In genomic region chr4:155360856-155361255, GRCm38 (mm10) we compare ENCODE assay signal across 8 mouse cellular contexts. TPM values are rescaled to one million over a fixed set of nuclear protein-coding genes. Genes with fewer than 3 reads are reported as not detected.
DNase-seq lines count a peak whose midpoint lies in the region; ATAC-seq and TF ChIP-seq lines count a peak whose summit lies in the region.

No protein-coding gene starts in this region.

- TF ChIP-seq CTCF in lung, adult 2 months (IDR thresholded peaks at IDR 0.05; ENCODE audit: insufficient read depth, low read length): no peak
- no peak for TF ChIP-seq CTCF in midbrain, postnatal 0 days (IDR thresholded peaks at IDR 0.05)

- peak overlapping the region; percentile 58 for H3K4me2 ChIP-seq in embryonic facial prominence, embryonic 14.5 days (ENCODE audit: low read depth, low read length)
- H3K4me2 ChIP-seq in midbrain, postnatal 0 days (ENCODE audit: low read depth, low read length, poor library complexity, severe bottlenecking): peak overlapping the region; percentile 59

- DNase-seq in lung, adult 2 months: no peak
- DNase-seq in lung, postnatal 14 days: no peak
- no peak for DNase-seq in embryonic facial prominence, embryonic 14.5 days (ENCODE audit: low spot score)
- DNase-seq in kidney, postnatal 14 days: peak; percentile 56
- no peak for DNase-seq in midbrain, postnatal 0 days (ENCODE audit: low spot score)
- no peak for DNase-seq in adipocyte (ENCODE audit: low spot score)
- DNase-seq in spleen, adult 12 weeks (ENCODE audit: low spot score): no peak
- no peak for DNase-seq in left cerebral cortex, adult 18-20 months (ENCODE audit: low spot score in 2 of 2)

- no peaks in the 10 kb centered on the region for H3K9me3 ChIP-seq in embryonic facial prominence, embryonic 14.5 days (ENCODE audit: control insufficient read depth, low read length)
- H3K9me3 ChIP-seq in midbrain, postnatal 0 days (ENCODE audit: low read length): no peaks in the 10 kb centered on the region

- H3K36me3 ChIP-seq in embryonic facial prominence, embryonic 14.5 days (ENCODE audit: control insufficient read depth, insufficient read depth, low read length): no peaks in the 10 kb centered on the region
- H3K36me3 ChIP-seq in midbrain, postnatal 0 days (ENCODE audit: insufficient read depth, low read length): no peaks in the 10 kb centered on the region

- TF ChIP-seq POLR2A in lung, adult 2 months (IDR thresholded peaks at IDR 0.05; ENCODE audit: borderline replicate concordance, extremely low read depth, low read depth, low read length): no peak

- H3K9ac ChIP-seq in embryonic facial prominence, embryonic 14.5 days (ENCODE audit: low read depth, low read length): no peak overlapping the region; the same call in 1 of the 2 replicates
- H3K9ac ChIP-seq in midbrain, postnatal 0 days (replicated peaks; ENCODE audit: low read length, poor library complexity, severe bottlenecking): no peak overlapping the region

- H3K27ac ChIP-seq in embryonic facial prominence, embryonic 14.5 days (replicated peaks; ENCODE audit: low read depth, low read length): no peak overlapping the region
- no peak overlapping the region for H3K27ac ChIP-seq in midbrain, postnatal 0 days (ENCODE audit: low read depth, low read length)

- peaks cover 67% of the 10 kb centered on the region for H3K27me3 ChIP-seq in embryonic facial prominence, embryonic 14.5 days (replicated peaks; ENCODE audit: control insufficient read depth, insufficient read depth, low read length)
- H3K27me3 ChIP-seq in midbrain, postnatal 0 days (ENCODE audit: insufficient read depth, low read length): peaks cover 48% of the 10 kb centered on the region

- whole genome bisulfite sequencing in lung, adult 2 months: 3% methylated on average over 42 of the region's 42 CpGs
- WGBS in embryonic facial prominence, embryonic 14.5 days: 1% methylated on average over 22 of the region's 42 CpGs
- whole genome bisulfite sequencing in midbrain, postnatal 0 days: under 1% methylated on average over 26 of the region's 42 CpGs

- no peaks in the 10 kb centered on the region for H3K4me1 ChIP-seq in lung, adult 2 months (ENCODE audit: control insufficient read depth, insufficient read depth, low read length)
- no peaks in the 10 kb centered on the region for H3K4me1 ChIP-seq in embryonic facial prominence, embryonic 14.5 days (ENCODE audit: control insufficient read depth, insufficient read depth, low read length)
- H3K4me1 ChIP-seq in midbrain, postnatal 0 days (ENCODE audit: insufficient read depth, low read length): no peaks in the 10 kb centered on the region; the same call in 1 of the 2 replicates

- ATAC-seq in embryonic facial prominence, embryonic 14.5 days (ENCODE audit: low read depth): peak; percentile 28
- no peak; the same call in 1 of the 2 replicates for ATAC-seq in midbrain, postnatal 0 days (ENCODE audit: low FRiP score)

- peak overlapping the region; percentile 62 for H3K4me3 ChIP-seq in lung, adult 2 months (replicated peaks; ENCODE audit: extremely low read depth, low read depth, low read length)
- peak overlapping the region; percentile 46 for H3K4me3 ChIP-seq in embryonic facial prominence, embryonic 14.5 days (ENCODE audit: low read depth, low read length)
- peak overlapping the region; percentile 41 for H3K4me3 ChIP-seq in midbrain, postnatal 0 days (ENCODE audit: low read depth, low read length)

RNA-seq across cellular contexts. Expression of gene Prkcz, which starts 0.3 kb away (rescaled TPM):
- 33.1 and 38.1 TPM in 2 replicates for polyA plus RNA-seq in lung, adult 2 months (2012; rRNA removed)
- 9.8 and 10.2 TPM in 2 replicates for polyA plus RNA-seq in embryonic facial prominence, embryonic 14.5 days (2014; fragmentation: Nextera tagmentation; extraction: Ambion mirVana)
- 103 and 104 TPM in 2 replicates for total RNA-seq in midbrain, postnatal 0 days (2014; rRNA removed)
- polyA plus RNA-seq in midbrain, postnatal 0 days (2015; fragmentation: Nextera tagmentation; extraction: Ambion mirVana): 104 and 106 TPM in 2 replicates
- total RNA-seq in left cerebral cortex, adult 18-20 months (2021): 100 to 1,000 TPM; 216 to 223 TPM

RNA-seq across cellular contexts. Expression of gene Gabrd, which starts 37.1 kb away (rescaled TPM):
- polyA plus RNA-seq in lung, adult 2 months (2012; rRNA removed): 0.52 and 1.4 TPM in 2 replicates
- not detected in 2 replicates for polyA plus RNA-seq in embryonic facial prominence, embryonic 14.5 days (2014; fragmentation: Nextera tagmentation; extraction: Ambion mirVana)
- 0.11 and 0.52 TPM in 2 replicates for total RNA-seq in midbrain, postnatal 0 days (2014; rRNA removed)
- polyA plus RNA-seq in midbrain, postnatal 0 days (2015; fragmentation: Nextera tagmentation; extraction: Ambion mirVana): 0.36 and 0.37 TPM in 2 replicates
- 10 to 100 TPM; 77.5 to 84.7 TPM for total RNA-seq in left cerebral cortex, adult 18-20 months (2021)

RNA-seq across cellular contexts. Expression of gene Cfap74, which starts 48.1 kb away (rescaled TPM):
- polyA plus RNA-seq in lung, adult 2 months (2012; rRNA removed): 7.4 and 10.1 TPM in 2 replicates
- polyA plus RNA-seq in embryonic facial prominence, embryonic 14.5 days (2014; fragmentation: Nextera tagmentation; extraction: Ambion mirVana): 4.4 and 4.5 TPM in 2 replicates
- 5.7 TPM in 2 replicates for total RNA-seq in midbrain, postnatal 0 days (2014; rRNA removed)
- polyA plus RNA-seq in midbrain, postnatal 0 days (2015; fragmentation: Nextera tagmentation; extraction: Ambion mirVana): 5.8 and 6.5 TPM in 2 replicates
- 10 to 100 TPM; 12.0 to 13.1 TPM for total RNA-seq in left cerebral cortex, adult 18-20 months (2021)
